Mouse (Mus musculus) kidney, embryonic 16.5 days (tissue): ENCODE results near the gene Fgfbp3. TPM values are rescaled to one million over a fixed set of nuclear protein-coding genes. Genes with fewer than 3 reads are reported as not detected.
A peak's percentile ranks its signal among the peaks of the same experiment; 100 is the strongest.
"Not testable (repeated sequence)": the region's sequence is repeated elsewhere in the genome, so short reads cannot be mapped to it uniquely, and the experiment has no call there.

Experiments used
- ATAC-seq: fragments of 200-750 bp; cut with Nextera tagmentation; 2 replicates; pipeline ENCODE4 v1.8.0; 2017; ENCODE audit warnings: moderate TSS enrichment; ENCODE audit not compliant: low FRiP score, low TSS enrichment
- H3K27ac ChIP-seq: fragments of 300-500 bp; sonication (generic); 2 replicates; pipeline ENCODE4 v1.5.1; 2014; ENCODE audit warnings: low read length
- H3K27me3 ChIP-seq: fragments of 300-500 bp; sonication (generic); 2 replicates; pipeline ENCODE4 v1.6.1; 2014; ENCODE audit warnings: low read length, control low read depth, mixed read lengths; ENCODE audit not compliant: insufficient read depth
- H3K36me3 ChIP-seq: fragments of 300-500 bp; sonication (generic); 2 replicates; pipeline ENCODE4 v1.6.1; 2014; ENCODE audit warnings: low read length, control low read depth, mixed read lengths; ENCODE audit not compliant: insufficient read depth
- H3K4me1 ChIP-seq: fragments of 300-500 bp; sonication (generic); 2 replicates; pipeline ENCODE4 v1.6.1; 2014; ENCODE audit warnings: low read length, control low read depth, mixed read lengths; ENCODE audit not compliant: insufficient read depth
- H3K4me2 ChIP-seq: fragments of 300-500 bp; sonication (generic); replicated peaks from 2 replicates; pipeline ENCODE4 v1.6.1; 2014; ENCODE audit warnings: low read depth, low read length
- H3K4me3 ChIP-seq: fragments of 300-500 bp; sonication (generic); 2 replicates; pipeline ENCODE4 v1.5.1; 2014; ENCODE audit warnings: mild to moderate bottlenecking, low read length
- H3K9ac ChIP-seq: fragments of 300-500 bp; sonication (generic); replicated peaks from 2 replicates; pipeline ENCODE4 v1.6.1; 2014; ENCODE audit warnings: low read length
- H3K9me3 ChIP-seq: fragments of 300-500 bp; sonication (generic); 2 replicates; pipeline ENCODE4 v1.6.1; 2016; ENCODE audit warnings: low read length, control low read depth
- WGBS: fragments of 180-500 bp; shearing (Covaris S2); extraction: QIAGEN DNeasy Blood & Tissue Kit; methylation state at CpG from one replicate; pipeline ENCODE4 v1.1.7; 2014; 5-methylcytosine and 5-hydroxymethylcytosine counted together
- polyA plus RNA-seq: library from polyadenylated mRNA; unstranded; fragments of >200 nt; fragmentation: Nextera tagmentation; extraction: Ambion mirVana; gene quantifications from 2 replicates; pipeline ENCODE4 v1.2.1, GENCODE M21; 2015

The Fgfbp3 gene
- 5.7 and 5.8 TPM in 2 replicates for polyA plus RNA-seq

GRCm38 (mm10) chr19:36919466-36919865 is at the start of gene Fgfbp3:
Gene Fgfbp3 (minus strand): TSS chr19:36919615.
- Histone ChIP-seq H3K4me2 (peak within 1 kb of the TSS; percentile 73), H3K27ac (peak within 1 kb of the TSS; percentile 92), H3K9ac (peak within 1 kb of the TSS; percentile 82), H3K36me3 (no peaks in the 10 kb centered on the region), H3K4me3 (peak within 1 kb of the TSS; percentile 92), H3K27me3 (no peaks in the 10 kb centered on the region), H3K4me1 (peaks cover 10% of the 10 kb centered on the region), H3K9me3 (no peaks in the 10 kb centered on the region)
- no peak for ATAC-seq
- 11% methylated on average over 12 of the region's 12 CpGs for WGBS

- peaks cover 38% of the 10 kb centered on the region for H3K36me3 ChIP-seq
- 88% methylated on average over 6 of the region's 6 CpGs for WGBS
- H3K9ac ChIP-seq, H3K27me3 ChIP-seq, H3K9me3 ChIP-seq, H3K4me3 ChIP-seq, H3K4me2 ChIP-seq, ATAC-seq, H3K4me1 ChIP-seq, H3K27ac ChIP-seq: not testable (repeated sequence)
Measured at GRCm38 (mm10) chr19:36962544-36963260, 43.3 kb upstream of the Fgfbp3 start.

- H3K27ac ChIP-seq, result no peak overlapping the region
- no peaks in the 10 kb centered on the region for H3K4me1 ChIP-seq
- no peak overlapping the region for H3K4me2 ChIP-seq
- no peak for ATAC-seq
- H3K9ac ChIP-seq, result no peak overlapping the region
- peaks cover 35% of the 10 kb centered on the region for H3K36me3 ChIP-seq
- no peak overlapping the region for H3K4me3 ChIP-seq
- H3K9me3 ChIP-seq, result no peaks in the 10 kb centered on the region
- no peaks in the 10 kb centered on the region for H3K27me3 ChIP-seq
- 97% methylated on average over 1 of the region's 1 CpGs for WGBS
Measured at GRCm38 (mm10) chr19:36961320-36961719, 41.9 kb upstream of the Fgfbp3 start.

- Histone ChIP-seq H3K36me3 (peaks cover 27% of the 10 kb centered on the region), H3K9me3 (no peaks in the 10 kb centered on the region), H3K4me3 (no peak overlapping the region), H3K9ac (no peak overlapping the region), H3K27me3 (no peaks in the 10 kb centered on the region), H3K4me2 (no peak overlapping the region), H3K4me1 (no peaks in the 10 kb centered on the region), H3K27ac (no peak overlapping the region)
- WGBS, result 79% methylated on average over 4 of the region's 4 CpGs
- ATAC-seq, result no peak; the same call in 1 of the 2 replicates
Measured at GRCm38 (mm10) chr19:36958331-36958730, 38.9 kb upstream of the Fgfbp3 start.

GRCm38 (mm10) chr19:36953637-36954206 is 34.3 kb upstream of the Fgfbp3 start:
- Histone ChIP-seq H3K27me3 (no peaks in the 10 kb centered on the region), H3K4me2 (no peak overlapping the region), H3K4me3 (no peak overlapping the region), H3K9me3 (no peaks in the 10 kb centered on the region), H3K36me3 (peaks cover 17% of the 10 kb centered on the region; the same call in 1 of the 2 replicates), H3K27ac (no peak overlapping the region), H3K4me1 (no peaks in the 10 kb centered on the region), H3K9ac (no peak overlapping the region)
- ATAC-seq, result no peak
- 82% methylated on average over 4 of the region's 4 CpGs for WGBS

- H3K9ac ChIP-seq, result no peak overlapping the region
Measured at GRCm38 (mm10) chr19:36940064-36940463, 20.6 kb upstream of the Fgfbp3 start.

GRCm38 (mm10) chr19:36938008-36938407 is 18.6 kb upstream of the Fgfbp3 start:
- H3K36me3 ChIP-seq, result no peaks in the 10 kb centered on the region
- ATAC-seq, result no peak

More at GRCm38 (mm10) chr19:36940064-36940463, 20.6 kb upstream of the Fgfbp3 start:
- no peak overlapping the region for H3K4me2 ChIP-seq
- no peaks in the 10 kb centered on the region for H3K36me3 ChIP-seq
- 93% methylated on average over 1 of the region's 1 CpGs for WGBS
- no peaks in the 10 kb centered on the region for H3K9me3 ChIP-seq
- H3K27me3 ChIP-seq, result no peaks in the 10 kb centered on the region
- no peak overlapping the region for H3K4me3 ChIP-seq
- no peak overlapping the region for H3K27ac ChIP-seq
- H3K4me1 ChIP-seq, result no peaks in the 10 kb centered on the region
- no peak for ATAC-seq

GRCm38 (mm10) chr19:36936285-36936684 is 16.9 kb upstream of the Fgfbp3 start:
- Histone ChIP-seq H3K9ac (no peak overlapping the region), H3K27me3 (no peaks in the 10 kb centered on the region), H3K36me3 (no peaks in the 10 kb centered on the region), H3K4me3 (no peak overlapping the region), H3K27ac (no peak overlapping the region), H3K4me2 (no peak overlapping the region), H3K4me1 (no peaks in the 10 kb centered on the region), H3K9me3 (no peaks in the 10 kb centered on the region)
- ATAC-seq, result no peak
- WGBS, result 91% methylated on average over 4 of the region's 4 CpGs

More at GRCm38 (mm10) chr19:36938008-36938407, 18.6 kb upstream of the Fgfbp3 start:
- Histone ChIP-seq H3K4me3 (no peak overlapping the region), H3K4me1 (no peaks in the 10 kb centered on the region), H3K4me2 (no peak overlapping the region), H3K27me3 (no peaks in the 10 kb centered on the region), H3K9ac (no peak overlapping the region), H3K9me3 (no peaks in the 10 kb centered on the region), H3K27ac (no peak overlapping the region)

GRCm38 (mm10) chr19:36932613-36933012 is 13.2 kb upstream of the Fgfbp3 start:
- no peak overlapping the region for H3K27ac ChIP-seq
- no peaks in the 10 kb centered on the region for H3K36me3 ChIP-seq
- no peak overlapping the region for H3K9ac ChIP-seq
- no peaks in the 10 kb centered on the region for H3K9me3 ChIP-seq
- H3K4me3 ChIP-seq, result no peak overlapping the region
- ATAC-seq, result no peak
- H3K4me1 ChIP-seq, result peaks cover 3% of the 10 kb centered on the region
- H3K27me3 ChIP-seq, result no peaks in the 10 kb centered on the region
- 80% methylated on average over 2 of the region's 2 CpGs for WGBS
- H3K4me2 ChIP-seq, result no peak overlapping the region

- no peaks in the 10 kb centered on the region for H3K27me3 ChIP-seq
- no peak for ATAC-seq
- H3K9ac ChIP-seq, result no peak overlapping the region
- H3K4me3 ChIP-seq, result no peak overlapping the region
- no peaks in the 10 kb centered on the region for H3K9me3 ChIP-seq
- peaks cover 9% of the 10 kb centered on the region for H3K4me1 ChIP-seq
- no peak overlapping the region for H3K4me2 ChIP-seq
- H3K27ac ChIP-seq, result no peak overlapping the region
- no peaks in the 10 kb centered on the region for H3K36me3 ChIP-seq
Measured at GRCm38 (mm10) chr19:36932097-36932496, 12.7 kb upstream of the Fgfbp3 start.
